Mouse (Mus musculus) 3T3-L1 (cell line): Measurements from ENCODE around the gene Wwp2.

Source experiments
- DNase-seq: peaks from one replicate; pipeline ENCODE4 v3.0.0-alpha.2; 2015; ENCODE audit warnings: low read depth, low spot score

Gene Wwp2

DNA sequence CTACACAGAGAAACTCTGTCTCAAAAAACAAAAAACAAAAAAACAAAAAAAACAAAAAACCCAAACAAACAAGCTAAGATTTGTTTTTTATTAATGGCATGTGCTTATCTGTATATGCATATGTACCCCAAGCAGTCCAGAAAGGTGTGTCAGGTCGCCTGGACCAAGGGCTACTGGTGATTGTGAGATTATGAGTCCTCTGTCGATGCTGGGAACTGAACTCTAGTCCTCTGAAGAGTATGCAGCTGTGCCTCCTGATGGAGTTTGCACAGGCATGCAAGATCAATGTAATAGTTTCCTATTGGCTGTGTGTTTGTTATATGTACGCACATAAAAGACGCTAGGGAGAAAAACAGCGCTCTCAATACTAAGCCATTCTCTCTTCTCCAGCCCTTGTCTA lies 74.0 kb downstream of the Wwp2 start:
- DNase-seq: no peak

- no peak for DNase-seq
Observed at GRCm38 (mm10) chr8:107510766-107511165, 74.6 kb downstream of the Wwp2 start.

- no peak for DNase-seq
Observed at GRCm38 (mm10) chr8:107513249-107513648, 77.1 kb downstream of the Wwp2 start.

- no peak for DNase-seq
Observed at GRCm38 (mm10) chr8:107514949-107515721, 79.0 kb downstream of the Wwp2 start.

GRCm38 (mm10) chr8:107518726-107519125 lies 82.6 kb downstream of the Wwp2 start:
- no peak for DNase-seq

- DNase-seq: peak; percentile 70
Observed at GRCm38 (mm10) chr8:107519860-107520259, 83.7 kb downstream of the Wwp2 start.

DNA sequence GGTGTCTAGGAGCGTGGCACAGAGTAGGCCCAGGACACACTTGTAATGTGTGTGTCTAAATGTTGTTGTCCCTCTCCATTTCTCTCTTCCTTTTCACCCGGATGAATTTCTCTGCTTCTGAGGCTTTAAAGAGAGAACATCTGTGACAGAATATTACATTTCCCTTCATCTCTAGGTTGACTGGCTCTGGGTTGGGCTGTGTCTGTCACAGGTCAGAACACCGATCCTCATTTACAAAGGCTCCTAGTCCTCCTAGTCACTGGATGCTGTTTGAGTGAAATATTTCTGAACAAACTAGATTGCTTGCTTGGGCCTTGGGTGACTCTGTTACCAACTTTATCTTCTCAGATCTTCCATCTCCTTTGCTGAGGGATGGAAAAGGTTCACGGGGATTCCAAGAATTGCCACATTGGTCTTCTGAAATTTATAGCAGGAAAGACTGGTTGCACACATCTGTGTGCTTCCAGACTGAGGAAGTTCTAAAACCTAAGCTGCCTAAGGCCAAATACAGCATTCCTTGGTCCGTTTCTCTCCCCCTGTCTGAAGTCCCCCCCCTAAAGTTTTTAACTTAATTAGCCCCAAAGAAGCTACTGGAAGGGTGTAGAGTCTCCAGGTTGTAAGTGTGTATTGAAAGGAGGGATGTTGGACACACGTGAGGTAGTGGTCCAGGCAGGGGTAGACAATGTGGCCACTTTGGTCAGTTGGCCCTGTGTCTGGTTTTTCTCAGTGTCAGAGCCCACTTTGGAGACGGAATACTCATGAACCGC lies 85.8 kb downstream of the Wwp2 start:
- DNase-seq: no peak

DNA sequence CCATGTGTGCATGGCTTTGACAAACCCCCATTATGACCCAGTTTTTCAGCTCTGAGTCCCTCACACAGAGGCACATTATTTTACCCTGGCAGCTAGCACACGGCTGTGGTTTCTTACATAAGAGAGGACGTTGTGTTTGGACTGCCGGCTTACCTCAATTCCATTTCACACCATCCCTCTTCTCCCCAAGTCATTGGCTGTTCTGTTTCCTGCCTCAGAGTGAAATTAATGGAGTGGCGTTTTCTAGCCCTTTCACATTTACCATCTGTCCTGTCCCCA lies 86.3 kb downstream of the Wwp2 start:
- no peak for DNase-seq

- DNase-seq: no peak
Observed at GRCm38 (mm10) chr8:107524535-107524934, 88.4 kb downstream of the Wwp2 start.

GRCm38 (mm10) chr8:107528786-107529185 lies 92.6 kb downstream of the Wwp2 start:
- no peak for DNase-seq

DNA sequence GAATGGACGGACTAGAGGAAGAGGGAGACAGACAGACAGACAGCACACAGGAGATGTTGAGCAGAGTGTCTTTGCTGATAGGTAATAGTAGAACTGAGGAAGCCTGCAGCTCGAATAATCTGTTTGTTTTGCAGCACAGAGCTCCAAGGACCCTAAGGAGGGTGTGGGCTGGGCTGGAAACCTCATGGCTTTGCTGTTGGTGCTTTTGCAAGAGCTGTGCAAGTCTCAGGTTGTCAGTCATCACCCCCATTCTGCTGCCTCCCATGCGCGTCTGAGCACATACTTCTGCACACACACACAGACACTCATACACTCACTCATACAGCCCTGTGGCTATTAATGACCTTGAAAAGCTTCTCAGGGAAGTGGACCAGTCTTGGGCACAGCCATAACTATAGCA lies 101.3 kb downstream of the Wwp2 start:
- DNase-seq: no peak

GRCm38 (mm10) chr8:107540623-107541022 lies 104.5 kb downstream of the Wwp2 start:
- DNase-seq: no peak

- no peak for DNase-seq
Observed at GRCm38 (mm10) chr8:107541369-107541768, 105.2 kb downstream of the Wwp2 start.

DNA sequence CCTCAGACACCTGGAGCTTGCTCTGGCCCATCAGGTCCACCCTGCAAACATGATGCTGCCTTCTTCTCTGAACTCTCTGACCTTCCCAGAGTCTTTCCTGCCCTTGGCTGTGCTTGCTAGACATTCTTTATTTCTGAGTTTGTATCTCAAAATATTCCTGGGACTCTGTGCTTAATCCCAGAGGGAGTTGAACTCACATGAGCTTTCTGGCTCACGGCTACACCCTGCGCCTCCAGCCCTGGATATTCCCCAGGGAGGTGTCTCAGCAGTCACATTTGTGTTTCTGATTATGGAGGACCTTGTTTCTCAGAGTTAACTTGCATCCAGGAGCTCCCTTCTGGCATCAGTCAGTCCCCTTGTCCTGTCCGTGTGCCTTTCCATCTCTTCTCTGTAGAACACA lies 106.0 kb downstream of the Wwp2 start:
- DNase-seq: peak; percentile 59

DNA sequence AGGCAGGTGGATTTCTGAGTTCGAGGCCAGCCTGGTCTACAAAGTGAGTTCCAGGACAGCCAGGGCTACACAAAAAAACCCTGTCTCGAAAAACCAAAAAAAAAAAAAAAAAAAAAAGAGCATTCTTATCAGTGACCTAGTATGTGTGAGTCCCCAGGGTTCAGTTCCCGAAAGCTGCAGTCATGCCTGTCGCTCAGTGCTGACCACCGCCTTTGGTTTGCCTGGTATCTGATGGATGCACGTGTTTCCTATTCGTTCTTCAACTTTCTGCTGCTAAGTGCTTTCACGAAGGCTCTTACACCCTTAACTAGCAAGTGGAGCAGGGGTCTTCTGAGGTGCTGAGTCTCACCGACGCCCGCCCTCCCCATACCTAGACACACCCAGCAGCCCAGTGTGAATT lies 107.5 kb downstream of the Wwp2 start:
- no peak for DNase-seq

DNA sequence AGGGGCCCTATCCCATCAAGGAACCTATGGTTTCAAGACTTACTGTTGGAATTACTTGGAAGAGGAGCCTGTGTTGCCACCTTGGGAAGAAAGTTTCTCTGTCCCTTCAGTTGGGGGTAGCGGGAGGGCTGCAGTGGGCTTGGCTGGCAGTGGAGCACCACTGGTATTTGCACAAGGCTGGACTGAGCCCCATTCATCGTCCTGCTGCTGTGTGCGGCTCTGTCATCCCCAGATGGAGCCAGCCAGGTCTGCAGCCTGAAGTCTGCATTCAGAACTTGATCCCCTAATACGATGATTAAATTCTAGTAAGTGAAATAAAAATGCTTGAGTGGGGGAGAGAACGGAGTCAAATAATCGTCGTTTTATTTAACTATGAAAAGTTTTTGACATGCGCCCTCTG lies 108.0 kb downstream of the Wwp2 start:
- no peak for DNase-seq

GRCm38 (mm10) chr8:107544651-107545174 lies 108.5 kb downstream of the Wwp2 start:
- peak; percentile 91 for DNase-seq

GRCm38 (mm10) chr8:107545621-107546152 lies 109.5 kb downstream of the Wwp2 start:
- DNase-seq: peak; percentile 61

GRCm38 (mm10) chr8:107546154-107546553 lies 110.0 kb downstream of the Wwp2 start:
- no peak for DNase-seq

GRCm38 (mm10) chr8:107546817-107547216 lies 110.7 kb downstream of the Wwp2 start:
- no peak for DNase-seq

DNA sequence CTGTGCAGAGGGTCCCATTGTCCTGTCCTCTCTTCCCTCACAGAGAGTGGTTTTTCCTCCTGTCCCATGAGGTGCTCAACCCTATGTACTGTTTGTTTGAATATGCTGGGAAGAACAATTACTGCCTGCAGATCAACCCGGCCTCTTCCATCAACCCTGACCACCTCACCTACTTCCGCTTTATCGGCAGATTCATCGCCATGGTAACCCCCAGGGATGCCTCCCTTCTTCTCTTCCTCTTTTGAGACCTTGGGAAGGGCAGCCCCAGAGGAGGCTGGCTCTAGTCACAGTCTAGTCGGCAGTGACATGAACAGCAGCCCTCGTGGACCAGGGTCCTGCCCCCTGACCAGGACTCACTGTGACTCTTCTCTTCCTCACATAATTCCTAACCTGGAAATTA lies 116.1 kb downstream of the Wwp2 start:
- no peak for DNase-seq

DNA sequence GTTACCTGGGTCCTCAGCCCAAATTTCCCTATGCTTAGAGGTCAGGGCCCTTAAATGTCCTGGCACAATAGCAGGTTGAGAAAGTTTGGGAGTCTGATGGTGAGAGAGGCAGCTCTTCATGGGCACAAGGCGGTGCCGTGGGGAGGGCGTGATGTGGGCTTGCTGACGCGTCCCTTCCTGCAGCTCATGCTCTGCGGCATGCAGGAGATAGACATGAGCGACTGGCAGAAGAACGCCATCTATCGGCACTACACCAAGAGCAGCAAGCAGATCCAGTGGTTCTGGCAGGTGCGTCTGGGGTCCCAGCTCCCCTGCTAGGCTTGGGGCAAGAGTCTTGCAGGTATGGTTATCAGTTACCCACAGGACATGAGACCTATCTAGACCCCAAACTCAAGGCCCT lies 119.1 kb downstream of the Wwp2 start:
- no peak for DNase-seq

DNA sequence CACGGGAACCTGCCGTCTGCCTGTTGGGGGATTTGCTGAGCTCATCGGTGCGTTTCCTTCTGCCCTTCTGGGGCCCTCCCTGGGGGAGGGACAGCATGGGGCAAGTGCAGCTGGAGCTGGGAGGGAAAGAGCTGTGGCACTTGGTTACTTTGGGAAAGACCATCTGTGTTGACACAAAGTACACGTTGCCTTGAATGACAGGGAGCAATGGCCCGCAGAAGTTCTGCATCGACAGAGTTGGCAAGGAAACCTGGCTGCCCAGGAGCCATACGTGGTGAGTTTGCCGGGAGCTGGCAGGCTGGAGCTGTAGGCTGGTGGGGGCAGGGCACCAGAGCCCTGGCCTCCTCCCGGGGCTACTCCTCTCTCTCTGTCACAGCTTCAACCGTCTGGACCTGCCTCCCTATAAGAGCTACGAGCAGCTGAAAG lies 120.4 kb downstream of the Wwp2 start:
- no peak for DNase-seq
